ENCODE assay signal across 31 mouse cellular contexts in the genomic region with DNA sequence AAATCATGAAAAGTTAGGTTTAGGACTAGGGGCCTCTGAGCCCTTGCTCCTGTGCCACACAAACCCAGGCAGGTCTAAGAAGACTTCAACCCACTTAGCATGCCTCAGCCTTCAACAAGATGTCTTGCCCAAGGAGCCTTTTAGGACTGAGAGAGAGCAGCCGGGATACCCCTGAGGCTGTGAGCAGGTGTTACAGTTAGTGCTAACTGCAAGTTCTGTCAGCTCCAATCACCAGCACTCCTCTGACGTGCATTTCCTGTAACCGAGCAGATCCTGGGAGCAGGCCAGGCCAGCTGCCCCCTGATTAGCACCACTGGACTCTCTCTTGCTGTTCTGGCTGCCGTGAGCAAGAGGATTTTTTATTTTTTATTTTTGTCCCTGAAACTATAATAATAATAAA. TPM values are rescaled to one million over a fixed set of nuclear protein-coding genes. Genes with fewer than 3 reads are reported as not detected.
A peak's percentile ranks its signal among the peaks of the same experiment; 100 is the strongest.
DNase-seq lines count a peak whose midpoint lies in the region; ATAC-seq and TF ChIP-seq lines count a peak whose summit lies in the region.
"Had no signal": no experiment of that assay in that cellular context is flagged by ENCODE, and none has a peak within 500 bp of the region (broad histone marks: within the 10 kb centered on the region; RNA-seq: fewer than 3 reads in every experiment).

No protein-coding gene starts in this region.

- no peaks in the 10 kb centered on the region for H3K27me3 ChIP-seq in hindbrain, postnatal 0 days (ENCODE audit: insufficient read depth, low read length)
- H3K27me3 ChIP-seq in hindbrain, embryonic 10.5 days (ENCODE audit: insufficient read depth, poor library complexity, severe bottlenecking): no peaks in the 10 kb centered on the region
- no peaks in the 10 kb centered on the region for H3K27me3 ChIP-seq in embryonic facial prominence, embryonic 11.5 days (ENCODE audit: control insufficient read depth, insufficient read depth, low read length)
- no peaks in the 10 kb centered on the region for H3K27me3 ChIP-seq in forebrain, embryonic 12.5 days
- H3K27me3 ChIP-seq: embryonic facial prominence, embryonic 12.5 days; hindbrain, embryonic 15.5 days; kidney, embryonic 15.5 days; limb, embryonic 13.5 days; megakaryocyte, embryonic 14.5 days; neural tube, embryonic 12.5 days; Patski had no signal

- H3K27ac ChIP-seq in hindbrain, postnatal 0 days: no peak overlapping the region
- H3K27ac ChIP-seq in hindbrain, embryonic 10.5 days: no peak overlapping the region
- H3K27ac ChIP-seq in embryonic facial prominence, embryonic 11.5 days (replicated peaks; ENCODE audit: low read depth, low read length): no peak overlapping the region
- no peak overlapping the region for H3K27ac ChIP-seq in forebrain, embryonic 12.5 days
- H3K27ac ChIP-seq: embryonic facial prominence, embryonic 12.5 days; forebrain, embryonic 10.5 days; hindbrain, embryonic 15.5 days; kidney, embryonic 15.5 days; left cerebral cortex, adult 2 months; limb, embryonic 13.5 days; neural tube, embryonic 12.5 days had no signal

- WGBS in hindbrain, postnatal 0 days: 57% methylated on average over 4 of the region's 4 CpGs
- WGBS in hindbrain, embryonic 10.5 days: 81% methylated on average over 4 of the region's 4 CpGs
- 61% methylated on average over 4 of the region's 4 CpGs for WGBS in embryonic facial prominence, embryonic 11.5 days
- 87% methylated on average over 4 of the region's 4 CpGs for WGBS in forebrain, embryonic 12.5 days

- intact Hi-C loops in gastrocnemius, postnatal 14 days (cut with DNase I; ENCODE audit: low total_unique reads): no loop called here

- 0 out of 2 replicates have a peak, but pooled peaks have one; percentile 45 for ATAC-seq in hindbrain, postnatal 0 days
- no peak for ATAC-seq in embryonic facial prominence, embryonic 11.5 days (replicated peaks; ENCODE audit: insufficient number of reproducible peaks, low FRiP score, low TSS enrichment, low read depth)
- no peak for ATAC-seq in forebrain, embryonic 12.5 days (ENCODE audit: low FRiP score)
- ATAC-seq: forebrain, embryonic 16.5 days; lung, postnatal 0 days; midbrain, embryonic 16.5 days; Patski had no signal

- H3K4me3 ChIP-seq in hindbrain, postnatal 0 days (ENCODE audit: low read length): no peak overlapping the region
- no peak overlapping the region for H3K4me3 ChIP-seq in hindbrain, embryonic 10.5 days
- no peak overlapping the region for H3K4me3 ChIP-seq in embryonic facial prominence, embryonic 11.5 days (ENCODE audit: low read depth, low read length)
- no peak overlapping the region for H3K4me3 ChIP-seq in forebrain, embryonic 12.5 days (replicated peaks)
- H3K4me3 ChIP-seq: embryonic facial prominence, embryonic 12.5 days; forebrain, embryonic 10.5 days; hindbrain, embryonic 15.5 days; kidney, embryonic 15.5 days; left cerebral cortex, adult 2 months; limb, embryonic 13.5 days; megakaryocyte, embryonic 14.5 days; myocyte; neural tube, embryonic 12.5 days had no signal

- no peaks in the 10 kb centered on the region for H3K9me3 ChIP-seq in hindbrain, postnatal 0 days (ENCODE audit: low read length)
- H3K9me3 ChIP-seq in hindbrain, embryonic 10.5 days: 0 out of 2 replicates have a peak, but pooled peaks cover 3% of the 10 kb centered on the region
- H3K9me3 ChIP-seq in embryonic facial prominence, embryonic 11.5 days (replicated peaks; ENCODE audit: control insufficient read depth, low read length): no peaks in the 10 kb centered on the region; the same call in 1 of the 2 replicates
- H3K9me3 ChIP-seq in forebrain, embryonic 12.5 days: no peaks in the 10 kb centered on the region
- H3K9me3 ChIP-seq: hindbrain, embryonic 15.5 days; kidney, embryonic 15.5 days had no signal

- H3K4me1 ChIP-seq in hindbrain, postnatal 0 days (ENCODE audit: insufficient read depth, low read length): no peaks in the 10 kb centered on the region
- no peaks in the 10 kb centered on the region for H3K4me1 ChIP-seq in hindbrain, embryonic 10.5 days (replicated peaks)
- H3K4me1 ChIP-seq in embryonic facial prominence, embryonic 11.5 days (ENCODE audit: control insufficient read depth, insufficient read depth, low read length): no peaks in the 10 kb centered on the region
- H3K4me1 ChIP-seq in forebrain, embryonic 12.5 days: no peaks in the 10 kb centered on the region
- H3K4me1 ChIP-seq: embryonic facial prominence, embryonic 12.5 days; forebrain, embryonic 10.5 days; hindbrain, embryonic 15.5 days; kidney, embryonic 15.5 days; limb, embryonic 13.5 days; neural tube, embryonic 12.5 days had no signal

- peaks cover 4% of the 10 kb centered on the region; the same call in 1 of the 2 replicates for H3K36me3 ChIP-seq in hindbrain, postnatal 0 days (ENCODE audit: insufficient read depth, low read length)
- peaks cover 54% of the 10 kb centered on the region for H3K36me3 ChIP-seq in hindbrain, embryonic 10.5 days
- H3K36me3 ChIP-seq in embryonic facial prominence, embryonic 11.5 days (replicated peaks; ENCODE audit: control insufficient read depth, insufficient read depth, low read depth, low read length): no peaks in the 10 kb centered on the region
- H3K36me3 ChIP-seq in forebrain, embryonic 12.5 days (replicated peaks): peaks cover 36% of the 10 kb centered on the region

- DNase-seq in gastrocnemius, postnatal 14 days: peak; percentile 24
- no peak for DNase-seq in gastrocnemius, adult 18-20 months (ENCODE audit: low spot score)
- peak; percentile 51 for DNase-seq in hindbrain, postnatal 0 days (ENCODE audit: low spot score)
- no peak for DNase-seq in hindbrain, embryonic 10.5 days (ENCODE audit: low spot score)
- DNase-seq in embryonic facial prominence, embryonic 11.5 days (ENCODE audit: low spot score): peak; percentile 12
- DNase-seq in retina, postnatal 1 day: peak; percentile 58
- DNase-seq: adrenal gland, postnatal 14 days; cerebellum, adult 11-12 months; cerebellum, adult 9-11 months; gastrocnemius, postnatal 25 days; heart, adult 18-20 months; kidney, adult 18-20 months; kidney, postnatal 25 days; lung, postnatal 4 days; thymus, adult 2 months; thymus, postnatal 36 days had no signal

- no peak for TF ChIP-seq CTCF in hindbrain, postnatal 0 days (IDR thresholded peaks at IDR 0.05; ENCODE audit: low read depth)

- H3K4me2 ChIP-seq in hindbrain, postnatal 0 days (ENCODE audit: low read depth, low read length): no peak overlapping the region
- H3K4me2 ChIP-seq in embryonic facial prominence, embryonic 11.5 days (ENCODE audit: low read depth, low read length): no peak overlapping the region
- H3K4me2 ChIP-seq in forebrain, embryonic 12.5 days: no peak overlapping the region
- H3K4me2 ChIP-seq: embryonic facial prominence, embryonic 12.5 days; hindbrain, embryonic 15.5 days; kidney, embryonic 15.5 days; limb, embryonic 13.5 days; liver, embryonic 11.5 days; neural tube, embryonic 12.5 days had no signal

- no peak overlapping the region for H3K9ac ChIP-seq in hindbrain, postnatal 0 days (replicated peaks; ENCODE audit: low read length)
- H3K9ac ChIP-seq in embryonic facial prominence, embryonic 11.5 days (replicated peaks; ENCODE audit: low read length): no peak overlapping the region
- H3K9ac ChIP-seq in forebrain, embryonic 12.5 days: no peak overlapping the region
- H3K9ac ChIP-seq: embryonic facial prominence, embryonic 12.5 days; hindbrain, embryonic 15.5 days; kidney, embryonic 15.5 days; limb, embryonic 13.5 days; neural tube, embryonic 12.5 days had no signal

RNA-seq across cellular contexts. Expression of gene Cmc2, which starts 33.4 kb away (rescaled TPM):
- 10 to 100 TPM; 25.3 to 27.7 TPM for total RNA-seq in gastrocnemius, postnatal 14 days (2021)
- 10 to 100 TPM; 25.8 to 28.3 TPM for total RNA-seq in gastrocnemius, adult 18-20 months (2021)
- 12.6 and 16.8 TPM in 2 replicates for total RNA-seq in hindbrain, postnatal 0 days (2014; rRNA removed)
- polyA plus RNA-seq in hindbrain, postnatal 0 days (2015; fragmentation: Nextera tagmentation; extraction: Ambion mirVana): 36.3 TPM in 2 replicates
- polyA plus RNA-seq in hindbrain, embryonic 10.5 days (2016; fragmentation: Nextera tagmentation; extraction: Ambion mirVana): 79.5 and 79.7 TPM in 2 replicates
- 90.6 and 92.2 TPM in 2 replicates for polyA plus RNA-seq in embryonic facial prominence, embryonic 11.5 days (2014; fragmentation: Nextera tagmentation; extraction: Ambion mirVana)
- polyA plus RNA-seq in forebrain, embryonic 12.5 days (2016; fragmentation: Nextera tagmentation; extraction: Ambion mirVana): 73.6 and 78.2 TPM in 2 replicates

RNA-seq across cellular contexts. Expression of gene Cenpn, which starts 33.7 kb away (rescaled TPM):
- 1 to 10 TPM; 1.9 to 2.1 TPM for total RNA-seq in gastrocnemius, postnatal 14 days (2021)
- total RNA-seq in gastrocnemius, adult 18-20 months (2021): under 1 TPM; 0.55 to 0.57 TPM
- total RNA-seq in hindbrain, postnatal 0 days (2014; rRNA removed): 4.3 and 4.7 TPM in 2 replicates
- 8.4 and 9.8 TPM in 2 replicates for polyA plus RNA-seq in hindbrain, postnatal 0 days (2015; fragmentation: Nextera tagmentation; extraction: Ambion mirVana)
- 48.3 and 62.6 TPM in 2 replicates for polyA plus RNA-seq in hindbrain, embryonic 10.5 days (2016; fragmentation: Nextera tagmentation; extraction: Ambion mirVana)
- polyA plus RNA-seq in embryonic facial prominence, embryonic 11.5 days (2014; fragmentation: Nextera tagmentation; extraction: Ambion mirVana): 56.7 and 58.4 TPM in 2 replicates
- polyA plus RNA-seq in forebrain, embryonic 12.5 days (2016; fragmentation: Nextera tagmentation; extraction: Ambion mirVana): 43.5 and 45.8 TPM in 2 replicates

RNA-seq across cellular contexts. Expression of gene Atmin, which starts 55.4 kb away (rescaled TPM):
- total RNA-seq in gastrocnemius, postnatal 14 days (2021): 10 to 100 TPM; 10.9 to 12.2 TPM
- 10 to 100 TPM; 24.6 to 29.6 TPM for total RNA-seq in gastrocnemius, adult 18-20 months (2021)
- total RNA-seq in hindbrain, postnatal 0 days (2014; rRNA removed): 40.7 and 47.3 TPM in 2 replicates
- 18.3 and 20.8 TPM in 2 replicates for polyA plus RNA-seq in hindbrain, postnatal 0 days (2015; fragmentation: Nextera tagmentation; extraction: Ambion mirVana)
- 13.8 and 16.0 TPM in 2 replicates for polyA plus RNA-seq in hindbrain, embryonic 10.5 days (2016; fragmentation: Nextera tagmentation; extraction: Ambion mirVana)
- polyA plus RNA-seq in embryonic facial prominence, embryonic 11.5 days (2014; fragmentation: Nextera tagmentation; extraction: Ambion mirVana): 12.7 and 13.1 TPM in 2 replicates
- polyA plus RNA-seq in forebrain, embryonic 12.5 days (2016; fragmentation: Nextera tagmentation; extraction: Ambion mirVana): 17.9 and 18.5 TPM in 2 replicates

Comparison
In these comparisons a context has a peak if more than half of its experiments do, and no peak if none do; other contexts are left out.
1. DNase-seq: peak in gastrocnemius, postnatal 14 days (single experiment), hindbrain, postnatal 0 days (single experiment), embryonic facial prominence, embryonic 11.5 days (single experiment) and retina, postnatal 1 day (single experiment); none in gastrocnemius, adult 18-20 months (single experiment) and hindbrain, embryonic 10.5 days (single experiment).